Mouse (Mus musculus) intestine, embryonic 14.5 days (tissue): ENCODE results near the gene Ttyh3. TPM values are rescaled to one million over a fixed set of nuclear protein-coding genes. Genes with fewer than 3 reads are reported as not detected.

Source experiments
- ATAC-seq: fragments of 200-750 bp; cut with Nextera tagmentation; replicated peaks from 2 replicates; pipeline ENCODE4 v1.8.0; 2017; ENCODE audit warnings: low read depth, moderate number of reproducible peaks, moderate TSS enrichment, moderate library complexity; ENCODE audit not compliant: low FRiP score, low TSS enrichment
- DNase-seq: peaks from one replicate; pipeline ENCODE4 v3.0.0-alpha.2; 2018; ENCODE audit warnings: low spot score
- H3K27ac ChIP-seq: fragments of 300-500 bp; sonication (generic); 2 replicates; pipeline ENCODE4 v1.5.1; 2014; ENCODE audit warnings: low read depth, mild to moderate bottlenecking, control low read depth
- H3K27me3 ChIP-seq: fragments of 300-500 bp; sonication (generic); replicated peaks from 2 replicates; pipeline ENCODE4 v1.6.1; 2014; ENCODE audit warnings: low read length, control low read depth; ENCODE audit not compliant: control insufficient read depth, insufficient read depth
- H3K36me3 ChIP-seq: fragments of 300-500 bp; sonication (generic); 2 replicates; pipeline ENCODE4 v1.6.1; 2014; ENCODE audit warnings: low read length, control low read depth; ENCODE audit not compliant: control insufficient read depth, insufficient read depth
- H3K4me1 ChIP-seq: fragments of 300-500 bp; sonication (generic); replicated peaks from 2 replicates; pipeline ENCODE4 v1.6.1; 2014; ENCODE audit warnings: low read length, control low read depth, mixed read lengths; ENCODE audit not compliant: control insufficient read depth, insufficient read depth
- H3K4me2 ChIP-seq: fragments of 300-500 bp; sonication (generic); 2 replicates; pipeline ENCODE4 v1.6.1; 2014; ENCODE audit warnings: low read length
- H3K4me3 ChIP-seq: fragments of 300-500 bp; sonication (generic); 2 replicates; pipeline ENCODE4 v1.5.1; 2014; ENCODE audit warnings: low read depth, low read length, control low read depth, mixed read lengths
- H3K9ac ChIP-seq: fragments of 300-500 bp; sonication (generic); 2 replicates; pipeline ENCODE4 v1.6.1; 2014; ENCODE audit warnings: mild to moderate bottlenecking, low read length
- H3K9me3 ChIP-seq: fragments of 300-500 bp; sonication (generic); 2 replicates; pipeline ENCODE4 v1.6.1; 2016; ENCODE audit warnings: low read length, control low read depth; ENCODE audit not compliant: control insufficient read depth
- WGBS: fragments of 180-500 bp; shearing (Covaris S2); extraction: QIAGEN DNeasy Blood & Tissue Kit; methylation state at CpG from one replicate; pipeline ENCODE4 v1.1.7; 2014; 5-methylcytosine and 5-hydroxymethylcytosine counted together
- polyA plus RNA-seq: library from polyadenylated mRNA; unstranded; fragments of >200 nt; fragmentation: Nextera tagmentation; extraction: Ambion mirVana; gene quantifications from 2 replicates; pipeline ENCODE4 v1.2.1, GENCODE M21; 2014

The Ttyh3 gene
- polyA plus RNA-seq, 1 experiment from 2014 or later, result 44.8 TPM

GRCm38 (mm10) chr5:140661427-140661826 is 12.6 kb upstream of the Ttyh3 start:
- H3K4me3 ChIP-seq, result no peak overlapping the region
- H3K36me3 ChIP-seq, result peaks cover 9% of the 10 kb centered on the region; the same call in 1 of the 2 replicates
- 56% methylated on average over 8 of the region's 8 CpGs for WGBS
- no peak for DNase-seq
- H3K9me3 ChIP-seq, result no peaks in the 10 kb centered on the region
- H3K4me2 ChIP-seq, result no peak overlapping the region
- peaks cover 27% of the 10 kb centered on the region for H3K4me1 ChIP-seq
- H3K9ac ChIP-seq, result no peak overlapping the region
- H3K27me3 ChIP-seq, result no peaks in the 10 kb centered on the region
- no peak for ATAC-seq
- H3K27ac ChIP-seq, result peak overlapping the region; percentile 43; the same call in 1 of the 2 replicates

GRCm38 (mm10) chr5:140660398-140660797 is 11.6 kb upstream of the Ttyh3 start:
- Histone ChIP-seq H3K9ac (no peak overlapping the region), H3K4me2 (no peak overlapping the region), H3K9me3 (no peaks in the 10 kb centered on the region), H3K4me3 (no peak overlapping the region), H3K36me3 (peaks cover 8% of the 10 kb centered on the region; the same call in 1 of the 2 replicates), H3K4me1 (peaks cover 27% of the 10 kb centered on the region), H3K27me3 (no peaks in the 10 kb centered on the region), H3K27ac (no peak overlapping the region)
- 63% methylated on average over 1 of the region's 1 CpGs for WGBS
- ATAC-seq, result no peak
- no peak for DNase-seq

- Histone ChIP-seq H3K27me3 (no peaks in the 10 kb centered on the region), H3K9ac (no peak overlapping the region), H3K4me2 (no peak overlapping the region), H3K4me3 (no peak overlapping the region), H3K36me3 (peaks cover 3% of the 10 kb centered on the region; the same call in 1 of the 2 replicates), H3K4me1 (peaks cover 27% of the 10 kb centered on the region), H3K9me3 (no peaks in the 10 kb centered on the region), H3K27ac (no peak overlapping the region)
- DNase-seq, result no peak
- no peak for ATAC-seq
- 46% methylated on average over 16 of the region's 16 CpGs for WGBS
Observed at GRCm38 (mm10) chr5:140659607-140660272, 10.9 kb upstream of the Ttyh3 start.

- no peaks in the 10 kb centered on the region for H3K36me3 ChIP-seq
- H3K9ac ChIP-seq, result no peak overlapping the region
- ATAC-seq, result peak; percentile 57; the same call in 1 of the 2 replicates
- H3K9me3 ChIP-seq, result no peaks in the 10 kb centered on the region
- H3K4me3 ChIP-seq, result no peak overlapping the region
- H3K4me1 ChIP-seq, result peaks cover 11% of the 10 kb centered on the region
- no peak overlapping the region for H3K4me2 ChIP-seq
- no peak for DNase-seq
- no peaks in the 10 kb centered on the region for H3K27me3 ChIP-seq
- 76% methylated on average over 15 of the region's 15 CpGs for WGBS
- no peak overlapping the region for H3K27ac ChIP-seq
Observed at GRCm38 (mm10) chr5:140654096-140654845, 5.4 kb upstream of the Ttyh3 start.

GRCm38 (mm10) chr5:140652587-140652986 is 3.8 kb upstream of the Ttyh3 start:
- H3K36me3 ChIP-seq, result no peaks in the 10 kb centered on the region
- H3K9me3 ChIP-seq, result no peaks in the 10 kb centered on the region
- no peak overlapping the region for H3K4me2 ChIP-seq
- H3K4me1 ChIP-seq, result peaks cover 13% of the 10 kb centered on the region
- H3K9ac ChIP-seq, result no peak overlapping the region
- DNase-seq (no peak), ATAC-seq (no peak)
- peak overlapping the region; percentile 12; the same call in 1 of the 2 replicates for H3K27ac ChIP-seq
- H3K4me3 ChIP-seq, result no peak overlapping the region
- H3K27me3 ChIP-seq, result no peaks in the 10 kb centered on the region
- 62% methylated on average over 7 of the region's 7 CpGs for WGBS

GRCm38 (mm10) chr5:140651231-140651630 is 2.4 kb upstream of the Ttyh3 start:
- Histone ChIP-seq H3K27ac (no peak overlapping the region), H3K27me3 (no peaks in the 10 kb centered on the region), H3K4me3 (no peak overlapping the region), H3K4me1 (peaks cover 27% of the 10 kb centered on the region), H3K9ac (no peak overlapping the region), H3K4me2 (no peak overlapping the region), H3K9me3 (no peaks in the 10 kb centered on the region), H3K36me3 (no peaks in the 10 kb centered on the region)
- DNase-seq (no peak), ATAC-seq (no peak)
- WGBS, result 84% methylated on average over 11 of the region's 11 CpGs

GRCm38 (mm10) chr5:140649881-140650414 is 1.1 kb upstream of the Ttyh3 start:
- peaks cover 36% of the 10 kb centered on the region for H3K4me1 ChIP-seq
- DNase-seq (no peak), ATAC-seq (no peak)
- no peaks in the 10 kb centered on the region for H3K36me3 ChIP-seq
- no peak overlapping the region for H3K9ac ChIP-seq
- WGBS, result 73% methylated on average over 7 of the region's 7 CpGs
- H3K4me2 ChIP-seq, result no peak overlapping the region; the same call in 1 of the 2 replicates
- no peaks in the 10 kb centered on the region for H3K27me3 ChIP-seq
- no peak overlapping the region for H3K4me3 ChIP-seq
- no peaks in the 10 kb centered on the region for H3K9me3 ChIP-seq
- H3K27ac ChIP-seq, result no peak overlapping the region

GRCm38 (mm10) chr5:140649101-140649667 is 353 bp upstream of the Ttyh3 start:
- Histone ChIP-seq H3K4me1 (peaks cover 41% of the 10 kb centered on the region), H3K36me3 (0 out of 2 replicates have a peak, but pooled peaks cover 5% of the 10 kb centered on the region), H3K9me3 (no peaks in the 10 kb centered on the region), H3K27me3 (no peaks in the 10 kb centered on the region), H3K4me3 (peak overlapping the region; percentile 69), H3K27ac (peak overlapping the region; percentile 69), H3K4me2 (peak overlapping the region; percentile 72), H3K9ac (peak overlapping the region; percentile 92)
- DNase-seq (peak; percentile 97), ATAC-seq (peak; percentile 90)
- 6% methylated on average over 21 of the region's 26 CpGs for WGBS
